Mouse (Mus musculus): ENCODE results near the gene Thsd4.

Thsd4 gene

DNA sequence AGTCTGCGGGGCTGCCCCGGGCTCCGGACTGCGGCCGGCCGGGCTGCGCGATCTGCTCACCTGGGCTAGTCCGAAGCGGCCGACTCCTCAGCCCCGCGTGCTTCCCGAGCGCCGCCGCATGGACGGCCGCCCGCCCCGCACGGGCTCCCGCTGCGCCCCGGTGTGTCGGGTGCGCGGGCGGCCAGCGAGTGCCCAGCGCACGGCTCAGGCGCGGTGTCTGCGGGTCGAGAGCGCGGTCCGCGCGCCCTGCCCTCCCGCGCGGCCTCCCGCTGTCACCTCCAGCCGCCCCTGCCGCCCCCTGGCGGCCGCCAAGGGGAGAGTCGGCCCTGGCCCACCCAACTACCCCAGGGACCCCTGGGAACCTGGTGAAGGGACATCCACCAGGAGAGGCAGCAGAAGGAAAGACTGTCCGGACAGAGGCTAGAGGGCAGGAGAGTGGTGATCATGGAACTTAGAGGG lies at the start of gene Thsd4:
TSS of gene Thsd4 (minus strand) at position 241 of the 459 bp plus-strand sequence.
- peak; percentile 3 for DNase-seq (ENCODE audit: low read depth)

GRCm38 (mm10) chr9:60571041-60571440 lies 49.2 kb upstream of the Thsd4 start:
- DNase-seq (ENCODE audit: low read depth): no peak

GRCm38 (mm10) chr9:60569366-60569765 lies 47.5 kb upstream of the Thsd4 start:
- DNase-seq (ENCODE audit: low read depth): no peak

- no peak for DNase-seq (ENCODE audit: low read depth)
Measured at GRCm38 (mm10) chr9:60563809-60564208, 42.0 kb upstream of the Thsd4 start.

- DNase-seq (ENCODE audit: low read depth): peak; percentile 5
Measured at GRCm38 (mm10) chr9:60562443-60563371, 40.9 kb upstream of the Thsd4 start.

GRCm38 (mm10) chr9:60561641-60562289 lies 39.9 kb upstream of the Thsd4 start:
- no peak for DNase-seq (ENCODE audit: low read depth)

DNA sequence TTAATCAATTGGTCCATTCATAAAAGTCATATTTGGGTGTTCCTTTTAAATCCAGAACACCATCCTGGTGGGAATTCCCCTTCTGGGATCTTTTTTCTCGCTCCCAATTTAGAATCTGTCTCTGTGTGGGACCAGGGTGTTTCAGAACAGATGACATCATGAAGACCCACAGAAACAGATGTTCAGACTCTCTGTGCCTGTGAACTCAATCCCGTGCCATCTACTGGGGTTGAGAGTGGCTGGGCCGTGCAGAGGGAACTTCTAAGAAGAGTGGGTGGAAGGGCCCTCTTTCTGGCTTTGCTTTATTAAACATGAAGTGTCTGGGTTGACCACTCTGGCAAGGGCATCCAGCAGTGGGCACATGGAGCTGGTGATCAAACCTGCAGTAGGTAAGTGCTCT lies 36.7 kb upstream of the Thsd4 start:
- DNase-seq (ENCODE audit: low read depth): no peak

- DNase-seq (ENCODE audit: low read depth): no peak
Measured at GRCm38 (mm10) chr9:60551238-60551637, 29.4 kb upstream of the Thsd4 start.

DNA sequence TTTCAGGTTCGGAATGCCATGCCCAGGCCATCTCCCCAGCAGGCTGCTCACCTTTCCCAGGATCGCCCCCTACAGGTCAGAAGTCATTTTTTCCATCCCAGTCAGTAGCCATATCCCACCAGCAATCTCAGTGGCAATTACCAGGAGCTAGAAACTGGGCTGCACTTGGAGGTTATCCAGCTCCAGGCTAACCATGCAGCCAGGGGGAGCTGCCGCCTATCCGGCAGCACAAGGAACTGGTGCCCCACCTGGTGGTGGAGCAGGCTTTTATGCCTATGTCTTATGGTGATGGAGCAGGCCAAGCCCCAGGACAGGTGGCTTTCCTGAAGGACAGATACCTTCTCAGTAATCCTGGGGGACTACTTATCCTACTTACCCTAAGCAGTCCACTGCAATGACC lies 26.3 kb upstream of the Thsd4 start:
- no peak for DNase-seq (ENCODE audit: low read depth)

GRCm38 (mm10) chr9:60546169-60546568 lies 24.3 kb upstream of the Thsd4 start:
- DNase-seq (ENCODE audit: low read depth): no peak

GRCm38 (mm10) chr9:60545361-60546096 lies 23.7 kb upstream of the Thsd4 start:
- DNase-seq (ENCODE audit: low read depth): no peak

- DNase-seq (ENCODE audit: low read depth): no peak
Measured at GRCm38 (mm10) chr9:60543422-60544015, 21.7 kb upstream of the Thsd4 start.

GRCm38 (mm10) chr9:60530310-60530709 lies 8.5 kb upstream of the Thsd4 start:
- DNase-seq (ENCODE audit: low read depth): no peak

- no peak for DNase-seq (ENCODE audit: low read depth)
Measured at GRCm38 (mm10) chr9:60529348-60530243, 7.8 kb upstream of the Thsd4 start.

- no peak for DNase-seq (ENCODE audit: low read depth)
Measured at GRCm38 (mm10) chr9:60528269-60528668, 6.4 kb upstream of the Thsd4 start.

- DNase-seq (ENCODE audit: low read depth): no peak
Measured at GRCm38 (mm10) chr9:60527836-60528235, 6.0 kb upstream of the Thsd4 start.

- DNase-seq (ENCODE audit: low read depth): no peak
Measured at GRCm38 (mm10) chr9:60527051-60527450, 5.2 kb upstream of the Thsd4 start.

GRCm38 (mm10) chr9:60526195-60526594 lies 4.3 kb upstream of the Thsd4 start:
- no peak for DNase-seq (ENCODE audit: low read depth)

DNA sequence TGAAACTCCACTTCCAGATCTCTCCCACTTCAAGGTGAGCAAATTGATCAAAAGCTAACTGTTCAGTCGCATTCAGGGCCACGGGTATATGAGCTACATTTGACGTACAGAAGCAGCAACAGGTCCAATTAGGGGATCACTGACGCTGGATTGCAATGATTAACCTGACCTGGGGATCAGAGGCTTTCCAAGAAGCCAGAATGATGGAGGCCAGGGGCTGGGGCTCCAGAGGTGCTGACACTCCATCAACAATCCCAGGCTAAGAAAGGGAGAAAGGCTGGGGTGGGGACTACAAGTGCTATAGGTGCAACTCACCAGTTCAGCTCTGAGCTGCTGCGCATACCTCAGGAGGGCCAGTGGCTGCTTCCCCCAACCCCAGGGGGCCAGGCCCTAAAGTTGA lies 703 bp downstream of the Thsd4 start:
- DNase-seq (ENCODE audit: low read depth): no peak

- DNase-seq (ENCODE audit: low read depth): no peak
Measured at GRCm38 (mm10) chr9:60519601-60520000, 2.2 kb downstream of the Thsd4 start.

- DNase-seq (ENCODE audit: low read depth): no peak
Measured at GRCm38 (mm10) chr9:60518216-60518615, 3.6 kb downstream of the Thsd4 start.

All from naive thymus-derived CD4-positive, alpha-beta T cell, adult 2 months (primary cell).